Mouse (Mus musculus) C2C12 (cell line): ENCODE data around the gene Hoxb6.

ENCODE experiments used
- CEBPB ChIP-seq: IDR thresholded peaks from one replicate; pipeline ENCODE4 v1.6.1; 2011; ENCODE audit warnings: low read depth, mild to moderate bottlenecking, control low read depth, moderate library complexity
- CTCF ChIP-seq: IDR thresholded peaks from one replicate; pipeline ENCODE4 v1.5.1; 2011; ENCODE audit not compliant: control insufficient read depth, insufficient read depth, insufficient read length
- FOSL1 ChIP-seq: IDR thresholded peaks from one replicate; pipeline ENCODE4 v1.8.0; 2011; ENCODE audit warnings: mild to moderate bottlenecking, low read length; ENCODE audit not compliant: poor library complexity, insufficient read depth, severe bottlenecking
- MAX ChIP-seq: IDR thresholded peaks from one replicate; pipeline ENCODE4 v1.6.1; 2011; ENCODE audit warnings: mild to moderate bottlenecking, control low read depth
- USF1 ChIP-seq: IDR thresholded peaks from one replicate; pipeline ENCODE4 v1.6.1; 2011; ENCODE audit warnings: low read depth, mild to moderate bottlenecking, control low read depth, moderate library complexity

- TF ChIP-seq MAX (no peak), CTCF (no peak), CEBPB (no peak), FOSL1 (no peak), USF1 (no peak)
These were observed 29.6 kb downstream of the Hoxb6 start for GRCm38 (mm10) chr11:96321846-96322245.
